Mouse (Mus musculus): ENCODE measurements around the gene Mark1. TPM values are rescaled to one million over a fixed set of nuclear protein-coding genes. Genes with fewer than 3 reads are reported as not detected.

Gene Mark1
- 3.0 and 3.7 TPM in 2 replicates for polyA plus RNA-seq (2016; fragmentation: Nextera tagmentation; extraction: Ambion mirVana)

GRCm38 (mm10) chr1:184999071-184999750 is at the start of gene Mark1:
TSS of gene Mark1 (minus strand) at chr1:184999570.
- H3K27ac ChIP-seq (replicated peaks), result peak within 1 kb of the TSS; percentile 94
- H3K36me3 ChIP-seq, result no peaks in the 10 kb centered on the region
- H3K9me3 ChIP-seq (replicated peaks), result no peaks in the 10 kb centered on the region
- DNase-seq (ENCODE audit: low spot score), result peak; percentile 62
- WGBS, result 2% methylated on average over 86 of the region's 88 CpGs
- H3K4me1 ChIP-seq, result peaks cover 39% of the 10 kb centered on the region
- H3K4me3 ChIP-seq, result peak within 1 kb of the TSS; percentile 95
- H3K27me3 ChIP-seq (ENCODE audit: low read depth, poor library complexity, severe bottlenecking), result peaks cover 14% of the 10 kb centered on the region

GRCm38 (mm10) chr1:185047516-185048247 is 48.3 kb upstream of the Mark1 start:
- H3K27ac ChIP-seq (replicated peaks), result no peak overlapping the region
- H3K36me3 ChIP-seq, result no peaks in the 10 kb centered on the region
- DNase-seq (ENCODE audit: low spot score), result no peak
- WGBS, result 84% methylated on average over 12 of the region's 12 CpGs
- H3K4me3 ChIP-seq, result no peak overlapping the region
- H3K4me1 ChIP-seq, result no peaks in the 10 kb centered on the region
- H3K9me3 ChIP-seq (replicated peaks), result no peaks in the 10 kb centered on the region
- no peaks in the 10 kb centered on the region for H3K27me3 ChIP-seq (ENCODE audit: low read depth, poor library complexity, severe bottlenecking)

GRCm38 (mm10) chr1:185046513-185046912 is 47.1 kb upstream of the Mark1 start:
- Histone ChIP-seq H3K27me3 (ENCODE audit: low read depth, poor library complexity, severe bottlenecking) (no peaks in the 10 kb centered on the region), H3K9me3 (replicated peaks) (no peaks in the 10 kb centered on the region), H3K4me1 (no peaks in the 10 kb centered on the region), H3K36me3 (no peaks in the 10 kb centered on the region), H3K27ac (replicated peaks) (no peak overlapping the region), H3K4me3 (no peak overlapping the region)
- DNase-seq (ENCODE audit: low spot score), result no peak
- WGBS, result 86% methylated on average over 8 of the region's 8 CpGs

GRCm38 (mm10) chr1:185038183-185038686 is 38.9 kb upstream of the Mark1 start:
- Histone ChIP-seq H3K36me3 (no peaks in the 10 kb centered on the region), H3K27me3 (ENCODE audit: low read depth, poor library complexity, severe bottlenecking) (no peaks in the 10 kb centered on the region), H3K4me3 (no peak overlapping the region), H3K4me1 (no peaks in the 10 kb centered on the region), H3K9me3 (replicated peaks) (no peaks in the 10 kb centered on the region), H3K27ac (replicated peaks) (no peak overlapping the region)
- DNase-seq (ENCODE audit: low spot score), result no peak
- 71% methylated on average over 7 of the region's 7 CpGs for WGBS

GRCm38 (mm10) chr1:185030565-185030964 is 31.2 kb upstream of the Mark1 start:
- Histone ChIP-seq H3K27me3 (ENCODE audit: low read depth, poor library complexity, severe bottlenecking) (no peaks in the 10 kb centered on the region), H3K36me3 (no peaks in the 10 kb centered on the region), H3K4me3 (no peak overlapping the region), H3K9me3 (replicated peaks) (no peaks in the 10 kb centered on the region), H3K4me1 (peaks cover 5% of the 10 kb centered on the region; the same call in 1 of the 2 replicates), H3K27ac (replicated peaks) (no peak overlapping the region)
- DNase-seq (ENCODE audit: low spot score), result no peak
- 91% methylated on average over 10 of the region's 10 CpGs for WGBS

GRCm38 (mm10) chr1:185020429-185021168 is 21.2 kb upstream of the Mark1 start:
- Histone ChIP-seq H3K9me3 (replicated peaks) (no peaks in the 10 kb centered on the region), H3K27ac (replicated peaks) (peak overlapping the region; percentile 42; the same call in 1 of the 2 replicates), H3K4me3 (no peak overlapping the region), H3K4me1 (peaks cover 11% of the 10 kb centered on the region), H3K36me3 (no peaks in the 10 kb centered on the region), H3K27me3 (ENCODE audit: low read depth, poor library complexity, severe bottlenecking) (no peaks in the 10 kb centered on the region)
- WGBS, result 81% methylated on average over 13 of the region's 13 CpGs
- DNase-seq (ENCODE audit: low spot score), result no peak

GRCm38 (mm10) chr1:185012566-185012965 is 13.2 kb upstream of the Mark1 start:
- 85% methylated on average over 3 of the region's 3 CpGs for WGBS
- Histone ChIP-seq H3K4me1 (no peaks in the 10 kb centered on the region), H3K27me3 (ENCODE audit: low read depth, poor library complexity, severe bottlenecking) (no peaks in the 10 kb centered on the region), H3K9me3 (replicated peaks) (no peaks in the 10 kb centered on the region), H3K36me3 (no peaks in the 10 kb centered on the region), H3K4me3 (no peak overlapping the region), H3K27ac (replicated peaks) (no peak overlapping the region)
- no peak for DNase-seq (ENCODE audit: low spot score)

GRCm38 (mm10) chr1:185007066-185007465 is 7.7 kb upstream of the Mark1 start:
- Histone ChIP-seq H3K4me3 (no peak overlapping the region), H3K4me1 (no peaks in the 10 kb centered on the region)
- 91% methylated on average over 5 of the region's 5 CpGs for WGBS

GRCm38 (mm10) chr1:184999780-185000599 is 620 bp upstream of the Mark1 start:
- H3K9me3 ChIP-seq (replicated peaks), result no peaks in the 10 kb centered on the region
- WGBS, result 18% methylated on average over 65 of the region's 65 CpGs
- H3K36me3 ChIP-seq, result no peaks in the 10 kb centered on the region
- H3K27ac ChIP-seq (replicated peaks), result peak overlapping the region; percentile 94
- DNase-seq (ENCODE audit: low spot score), result peak; percentile 66
- peaks cover 36% of the 10 kb centered on the region for H3K4me1 ChIP-seq
- H3K27me3 ChIP-seq (ENCODE audit: low read depth, poor library complexity, severe bottlenecking), result peaks cover 14% of the 10 kb centered on the region
- H3K4me3 ChIP-seq, result peak overlapping the region; percentile 95

More at GRCm38 (mm10) chr1:185007066-185007465, 7.7 kb upstream of the Mark1 start:
- Histone ChIP-seq H3K27me3 (ENCODE audit: low read depth, poor library complexity, severe bottlenecking) (no peaks in the 10 kb centered on the region), H3K27ac (replicated peaks) (no peak overlapping the region), H3K9me3 (replicated peaks) (no peaks in the 10 kb centered on the region), H3K36me3 (no peaks in the 10 kb centered on the region)
- no peak for DNase-seq (ENCODE audit: low spot score)

- 9% methylated on average over 2 of the region's 2 CpGs for WGBS
- DNase-seq (ENCODE audit: low spot score), result no peak
- Histone ChIP-seq H3K4me1 (peaks cover 40% of the 10 kb centered on the region), H3K4me3 (peak overlapping the region; percentile 95), H3K9me3 (replicated peaks) (no peaks in the 10 kb centered on the region), H3K27ac (replicated peaks) (peak overlapping the region; percentile 94), H3K27me3 (ENCODE audit: low read depth, poor library complexity, severe bottlenecking) (peaks cover 14% of the 10 kb centered on the region), H3K36me3 (no peaks in the 10 kb centered on the region)
These were observed 739 bp downstream of the Mark1 start for GRCm38 (mm10) chr1:184998631-184999030.

GRCm38 (mm10) chr1:184998161-184998560 is 1.2 kb downstream of the Mark1 start:
- WGBS, result 50% methylated on average over 9 of the region's 9 CpGs
- Histone ChIP-seq H3K27ac (replicated peaks) (0 out of 2 replicates have a peak overlapping the region, but pooled peaks have one; percentile 42), H3K4me3 (peak overlapping the region; percentile 95), H3K9me3 (replicated peaks) (no peaks in the 10 kb centered on the region), H3K36me3 (no peaks in the 10 kb centered on the region), H3K27me3 (ENCODE audit: low read depth, poor library complexity, severe bottlenecking) (peaks cover 14% of the 10 kb centered on the region), H3K4me1 (peaks cover 40% of the 10 kb centered on the region)
- DNase-seq (ENCODE audit: low spot score), result peak; percentile 23

- peak overlapping the region; percentile 95 for H3K4me3 ChIP-seq
- no peak for DNase-seq (ENCODE audit: low spot score)
These were observed 1.9 kb downstream of the Mark1 start for GRCm38 (mm10) chr1:184997466-184997865.

More at GRCm38 (mm10) chr1:184997466-184997865, 1.9 kb downstream of the Mark1 start:
- Histone ChIP-seq H3K27ac (replicated peaks) (peak overlapping the region; percentile 38; the same call in 1 of the 2 replicates), H3K9me3 (replicated peaks) (no peaks in the 10 kb centered on the region), H3K27me3 (ENCODE audit: low read depth, poor library complexity, severe bottlenecking) (peaks cover 14% of the 10 kb centered on the region), H3K36me3 (no peaks in the 10 kb centered on the region), H3K4me1 (peaks cover 40% of the 10 kb centered on the region)
- 44% methylated on average over 11 of the region's 11 CpGs for WGBS

Measured in midbrain, embryonic 10.5 days (tissue).